Mouse (Mus musculus) hindlimb bud, embryonic 11.5 days (tissue): ENCODE measurements at regions not wholly inside any gene's neighbourhood (a gene's known extent, or its start where the extent isn't known, plus 50 kb on each side); places are given as distances from the start of the nearest gene placed in this dataset.
"Not testable (repeated sequence)": the region's sequence is repeated elsewhere in the genome, so short reads cannot be mapped to it uniquely, and the experiment has no call there.

Experiments used
- DNase-seq: peaks from one replicate; pipeline ENCODE4 v3.0.0-alpha.2; 2012; ENCODE audit warnings: low read depth, low spot score; ENCODE audit errors: extremely low spot score

DNA sequence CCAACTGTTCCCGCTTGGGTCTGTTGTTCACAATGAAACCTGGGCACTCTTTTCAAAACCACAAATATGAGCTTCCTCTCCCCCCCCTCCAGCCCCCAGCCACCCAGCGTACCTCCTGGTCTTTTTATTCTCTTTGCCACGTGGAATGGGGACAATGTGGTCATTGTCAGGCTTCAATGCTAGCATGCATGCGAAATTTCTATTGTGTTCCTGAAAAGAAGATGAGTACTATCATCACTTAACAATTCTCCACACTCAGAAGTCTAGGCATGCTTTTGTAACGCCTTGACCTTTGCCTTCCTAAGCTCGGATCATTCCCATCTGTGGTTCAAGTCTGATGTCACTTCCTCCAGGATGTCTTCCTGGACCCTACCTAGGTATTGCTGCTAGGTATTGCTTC is 202.2 kb downstream of the Trim29 start:
- no peak for DNase-seq

DNA sequence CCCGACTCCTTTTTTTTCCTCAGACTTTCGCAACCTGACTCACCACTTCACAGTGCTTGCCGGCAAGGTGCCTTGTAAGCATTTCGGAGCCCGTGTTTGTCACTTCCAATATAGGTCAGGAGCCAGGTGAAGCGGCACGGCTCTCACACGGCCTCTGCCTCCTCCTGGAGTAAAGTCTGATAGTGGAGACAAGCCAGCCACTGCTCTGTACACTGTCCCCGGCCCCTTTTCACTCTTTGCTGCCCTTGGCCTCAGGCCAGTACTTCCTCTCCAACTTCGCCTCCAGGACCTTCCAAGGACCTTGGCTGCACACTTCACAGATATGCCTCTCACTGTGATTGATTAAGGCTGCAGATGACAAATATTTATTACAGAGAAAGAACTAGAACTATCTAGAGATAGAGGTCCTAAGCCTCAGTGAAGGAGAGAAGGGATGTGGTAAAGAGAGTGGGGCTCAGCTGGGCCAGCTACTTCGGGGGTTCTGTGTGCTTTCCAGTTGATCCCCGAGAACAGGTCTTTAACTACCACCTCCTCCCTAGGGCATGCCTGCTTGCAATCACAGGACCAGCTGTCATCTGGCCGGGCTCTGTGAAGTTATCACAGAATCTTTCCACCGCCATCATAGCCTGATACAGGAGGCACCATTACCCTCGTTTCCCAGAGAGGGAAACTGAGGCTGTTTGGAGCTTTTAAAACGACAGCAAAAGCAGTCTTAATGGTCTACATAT is 204.2 kb downstream of the Trim29 start:
- no peak for DNase-seq

DNA sequence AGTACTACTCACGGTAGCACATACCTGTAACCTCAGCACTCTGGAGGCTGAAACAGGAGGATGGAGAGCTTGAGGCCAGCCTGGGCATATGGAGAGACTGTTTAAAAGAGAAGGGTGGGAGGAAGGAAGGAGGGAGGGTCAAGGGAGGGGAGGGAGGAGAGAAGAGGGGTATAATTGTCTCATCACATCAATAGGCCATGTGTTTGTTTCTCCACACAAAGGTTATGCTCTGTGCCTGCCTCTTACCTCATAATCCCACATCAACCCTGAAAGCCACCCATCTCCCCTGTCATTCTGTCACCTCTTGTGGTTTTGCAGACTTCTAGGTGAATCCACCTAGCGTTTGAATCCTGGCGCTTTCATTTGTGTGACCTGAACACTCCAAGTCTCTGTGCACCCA is 210.3 kb downstream of the Trim29 start:
- DNase-seq, result no peak

DNA sequence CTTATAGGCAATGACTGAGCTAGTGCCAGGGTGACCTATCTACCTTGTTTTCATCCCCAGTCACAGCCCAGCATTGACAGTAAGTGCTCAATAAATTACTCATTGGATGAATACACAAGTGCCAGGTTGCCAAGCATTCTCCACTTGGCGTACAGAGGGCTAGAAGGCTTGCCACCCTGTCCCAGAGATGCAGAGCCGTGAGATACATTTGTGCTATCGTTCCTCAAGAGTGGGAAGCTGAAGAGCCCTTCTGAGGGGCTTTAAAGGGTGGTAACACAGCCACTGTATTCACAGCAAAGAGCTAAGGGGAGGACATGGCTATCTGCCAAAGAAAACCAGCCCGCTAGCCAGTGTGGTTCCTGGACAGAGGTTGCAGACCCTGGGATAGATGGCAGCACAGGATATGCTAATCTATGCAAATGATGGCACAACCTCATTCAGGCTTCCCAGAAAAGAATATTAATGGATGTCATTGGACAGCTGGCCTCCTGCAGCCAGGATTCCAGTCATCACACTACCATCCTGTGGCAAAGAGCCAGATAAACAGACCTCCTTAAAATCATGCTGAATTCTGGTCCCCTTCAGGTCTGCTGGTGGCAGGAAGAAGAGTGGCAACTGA is 214.4 kb downstream of the Trim29 start:
- DNase-seq, result no peak

DNA sequence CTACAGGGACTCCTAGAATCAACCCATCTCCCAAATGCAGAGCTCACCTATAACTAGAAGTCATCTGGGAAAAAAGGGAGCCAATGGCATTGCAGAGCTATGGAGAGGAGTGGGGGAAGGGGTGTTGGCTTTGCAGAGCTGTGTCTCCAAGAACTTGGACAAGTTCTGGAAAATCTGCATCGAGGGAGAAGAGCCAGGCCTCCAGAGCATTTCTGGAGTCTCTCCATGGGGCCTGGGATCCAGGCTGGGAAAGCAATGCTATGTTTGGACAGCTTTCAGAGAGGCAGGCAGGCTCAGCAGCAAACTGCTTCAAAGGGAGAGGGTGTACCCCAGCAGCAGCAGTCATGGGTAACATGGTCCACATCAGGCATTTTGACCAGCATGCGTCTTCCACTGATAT is 211.6 kb upstream of the Nectin1 start:
- no peak for DNase-seq

DNA sequence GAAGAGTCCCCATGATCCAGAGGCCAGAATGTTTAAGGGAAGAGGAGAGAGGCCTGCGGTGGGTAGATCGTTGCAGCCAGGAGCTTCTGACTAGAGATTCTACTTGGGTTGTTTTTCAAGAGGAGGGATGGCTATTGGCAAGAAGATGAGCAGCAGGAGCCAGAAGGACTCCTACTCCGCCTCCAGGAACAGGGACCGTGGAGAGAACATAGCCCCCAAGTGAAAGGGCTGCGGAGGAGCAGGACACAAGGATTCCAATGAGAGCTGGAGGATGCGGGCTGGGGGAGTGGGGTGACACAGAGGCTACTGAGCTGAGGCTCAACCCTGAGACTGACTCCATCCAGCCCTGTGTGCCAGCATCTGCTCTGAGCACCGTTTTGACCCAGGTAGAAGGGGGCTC is 207.8 kb upstream of the Nectin1 start:
- DNase-seq, result no peak

- no peak for DNase-seq
Measured at GRCm38 (mm10) chr9:43537121-43537520, 206.7 kb upstream of the Nectin1 start.

DNA sequence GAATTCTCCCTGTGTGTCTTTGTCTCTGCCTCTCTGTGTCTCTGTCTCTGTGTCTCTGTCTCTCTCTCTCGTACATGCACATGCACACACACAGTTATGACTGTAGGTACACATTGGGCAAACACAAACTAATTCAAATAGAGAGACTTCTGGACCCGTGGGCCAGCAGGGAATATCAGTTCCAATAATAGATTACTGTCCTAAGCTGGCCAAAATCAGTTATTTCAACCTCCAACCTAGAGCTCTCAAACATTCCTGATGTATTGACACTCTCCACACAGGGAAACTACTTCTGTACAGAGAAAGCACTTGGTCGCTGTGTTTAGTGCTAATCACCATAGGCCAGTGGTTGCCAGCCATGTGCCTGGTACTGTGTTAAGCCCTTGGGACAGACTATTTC is 203.7 kb upstream of the Nectin1 start:
- no peak for DNase-seq

- DNase-seq, result no peak
Measured at GRCm38 (mm10) chr9:43541234-43541633, 202.6 kb upstream of the Nectin1 start.

DNA sequence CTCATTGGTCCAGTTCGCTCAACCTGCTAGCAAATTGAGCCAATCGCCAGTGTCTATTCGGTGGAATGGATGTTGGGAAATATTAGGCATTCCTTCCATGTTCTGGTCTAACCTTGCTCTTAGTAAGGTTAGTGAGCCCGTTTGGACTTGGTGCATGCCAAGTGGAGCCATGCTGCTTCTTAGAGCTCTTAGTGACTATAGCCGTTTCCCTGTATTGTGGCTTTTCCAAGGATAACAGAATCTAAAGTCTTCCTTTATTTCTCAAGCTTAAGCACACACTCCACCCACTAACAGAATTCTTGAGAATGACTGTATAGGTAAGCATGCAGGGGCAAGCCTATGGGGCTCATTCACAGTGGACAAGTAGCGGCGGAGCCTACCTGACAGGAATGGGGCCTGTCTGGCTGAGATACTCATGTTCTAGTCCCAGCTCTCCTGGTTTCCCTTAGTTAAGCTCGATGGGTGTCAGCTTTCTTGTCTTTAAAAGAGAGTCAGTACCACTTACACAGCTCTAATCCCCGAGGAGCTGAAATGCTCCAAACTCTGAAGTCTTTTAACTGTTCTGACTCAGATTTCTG is 201.6 kb upstream of the Nectin1 start:
- no peak for DNase-seq

DNA sequence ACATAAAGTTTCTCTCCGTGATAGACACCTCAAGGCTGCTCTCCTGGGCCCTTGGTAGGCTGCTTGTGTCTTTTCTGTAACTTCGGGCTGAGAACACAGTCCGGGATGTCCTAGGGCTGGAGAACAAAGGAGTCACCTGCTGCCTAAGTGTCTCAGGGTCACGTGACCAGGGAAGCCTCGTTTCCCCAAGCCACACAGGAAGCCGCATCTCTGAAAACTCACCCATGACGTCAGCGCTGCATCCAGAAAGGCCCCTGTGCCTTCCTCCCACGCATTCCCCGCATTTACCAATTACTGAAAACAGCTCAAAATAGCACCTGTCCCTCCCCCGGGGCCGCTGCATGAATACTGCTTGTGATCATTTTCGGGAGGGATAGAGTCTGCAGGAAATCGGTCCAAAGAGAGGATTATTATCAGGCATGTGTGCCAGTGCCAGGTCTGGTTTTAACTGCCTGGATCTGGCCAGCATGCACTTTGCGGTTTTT is 198.7 kb upstream of the Nectin1 start:
- DNase-seq, result no peak

DNA sequence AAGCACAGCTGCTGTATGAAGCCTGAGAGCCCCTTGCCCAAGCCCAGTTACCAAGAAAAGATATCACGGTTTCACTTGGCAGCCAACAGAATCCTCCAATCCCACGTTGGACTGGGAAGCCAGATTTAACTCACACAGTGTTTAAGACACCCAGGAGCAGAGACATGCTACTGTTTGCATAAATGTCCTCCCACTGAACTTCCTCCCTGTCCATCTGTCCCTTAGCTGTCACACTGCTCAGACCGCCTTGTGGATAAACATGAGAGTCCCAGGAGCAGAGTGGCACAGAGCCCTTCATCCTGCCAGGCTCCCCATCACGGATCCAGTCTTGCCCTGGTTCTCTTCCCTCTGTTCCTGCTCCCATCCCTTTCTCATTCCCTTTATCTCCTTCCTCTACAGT is 194.9 kb upstream of the Nectin1 start:
- no peak for DNase-seq

DNA sequence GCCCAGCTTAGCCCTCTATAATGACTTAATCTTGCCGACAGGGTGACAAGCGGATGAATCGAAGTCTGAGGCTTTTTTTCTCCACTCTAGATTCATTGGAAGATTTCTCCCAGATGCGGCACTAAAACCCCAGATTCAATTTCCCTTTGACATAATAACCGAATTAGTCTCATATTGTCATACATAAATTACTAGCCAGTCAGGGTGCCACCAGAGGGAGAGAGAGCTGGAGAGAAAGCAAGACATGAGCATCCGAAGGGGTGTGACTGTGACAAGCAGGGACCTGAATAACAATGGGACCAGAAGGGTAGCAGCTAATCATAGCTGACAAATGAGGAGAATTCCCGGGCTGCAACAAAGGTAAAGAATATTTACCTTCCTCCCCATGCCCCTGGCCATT is 194.5 kb upstream of the Nectin1 start:
- no peak for DNase-seq

DNA sequence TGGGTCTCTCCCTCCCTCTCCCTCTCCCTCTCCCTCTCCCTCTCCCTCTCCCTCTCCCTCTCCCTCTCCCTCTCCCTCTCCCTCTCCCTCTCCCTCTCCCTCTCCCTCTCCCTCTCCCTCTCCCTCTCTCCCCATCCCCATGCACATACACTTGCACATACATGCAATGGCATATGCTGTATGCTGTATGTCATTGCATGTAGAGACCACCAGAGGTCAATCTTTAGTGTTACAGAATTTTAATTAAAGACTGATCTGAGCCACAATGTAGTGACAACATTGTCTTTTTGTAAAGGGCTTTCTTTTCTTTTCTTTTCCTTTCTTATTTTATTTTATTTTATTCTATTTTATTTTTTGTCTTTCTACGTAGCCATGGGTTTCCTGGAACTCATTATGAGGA is 191.0 kb upstream of the Nectin1 start:
- not testable (repeated sequence) for DNase-seq

DNA sequence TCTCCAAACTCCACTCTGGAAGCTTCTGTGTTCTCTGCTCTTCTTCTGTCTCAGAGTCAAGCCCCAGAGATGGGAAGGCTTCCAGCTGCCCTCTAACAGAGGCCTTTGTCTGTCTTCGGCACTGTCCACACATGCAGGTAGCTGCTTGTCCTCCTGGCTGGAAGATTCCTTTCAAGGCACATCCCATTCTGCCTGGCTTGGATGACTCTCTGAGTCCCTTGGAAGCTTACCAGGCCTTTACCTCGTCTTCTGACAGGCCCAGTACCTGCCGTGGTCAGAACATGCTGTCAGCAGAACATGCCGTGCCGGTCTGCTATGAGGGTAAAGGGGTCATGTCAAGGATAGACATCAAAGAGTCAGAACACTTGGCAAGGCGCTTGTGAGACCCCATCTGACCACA is 181.8 kb upstream of the Nectin1 start:
- no peak for DNase-seq

GRCm38 (mm10) chr9:43564239-43564906 is 179.4 kb upstream of the Nectin1 start:
- DNase-seq, result no peak

DNA sequence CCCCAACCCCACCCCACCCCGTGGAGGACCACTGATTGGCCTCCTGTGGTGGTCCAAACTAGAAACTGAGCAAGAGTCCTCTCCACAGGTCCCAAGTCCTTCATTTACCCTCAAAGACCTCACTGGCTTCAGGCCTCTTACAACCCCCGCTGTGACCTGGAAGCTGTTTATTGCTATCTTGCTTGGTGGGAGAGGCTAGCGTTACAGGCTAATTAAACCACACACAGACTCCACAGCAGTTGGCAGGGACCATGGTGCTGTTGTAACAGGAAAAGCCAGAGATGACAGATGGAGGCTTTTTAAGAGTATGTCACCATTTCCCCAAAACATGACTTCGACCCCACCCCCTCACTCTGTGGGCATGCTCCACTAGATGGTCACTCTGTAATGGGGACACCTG is 174.9 kb upstream of the Nectin1 start:
- no peak for DNase-seq

DNA sequence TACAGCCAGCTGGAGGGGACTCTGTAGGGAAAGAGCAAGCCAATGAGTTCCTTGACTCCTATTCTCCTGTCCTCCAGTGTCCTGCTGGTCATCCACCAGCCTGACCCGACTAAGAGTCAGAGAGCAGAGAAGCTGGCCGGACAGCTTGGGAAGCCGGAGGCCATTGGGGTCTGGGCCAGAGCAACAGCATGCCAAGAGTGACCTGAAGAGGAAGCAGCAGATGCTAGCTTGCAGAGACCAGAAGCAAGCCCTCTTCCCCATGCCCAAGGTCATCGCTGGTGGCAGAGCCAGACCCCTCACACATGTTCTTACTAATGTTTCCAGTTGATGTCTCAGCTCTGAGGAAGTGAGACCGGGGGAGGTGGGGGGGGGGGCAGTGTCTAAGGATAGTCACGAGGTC is 172.7 kb upstream of the Nectin1 start:
- DNase-seq, result no peak

- DNase-seq, result no peak
Measured at GRCm38 (mm10) chr9:43575659-43576058, 168.1 kb upstream of the Nectin1 start.

GRCm38 (mm10) chr9:43580653-43581052 is 163.1 kb upstream of the Nectin1 start:
- no peak for DNase-seq

DNA sequence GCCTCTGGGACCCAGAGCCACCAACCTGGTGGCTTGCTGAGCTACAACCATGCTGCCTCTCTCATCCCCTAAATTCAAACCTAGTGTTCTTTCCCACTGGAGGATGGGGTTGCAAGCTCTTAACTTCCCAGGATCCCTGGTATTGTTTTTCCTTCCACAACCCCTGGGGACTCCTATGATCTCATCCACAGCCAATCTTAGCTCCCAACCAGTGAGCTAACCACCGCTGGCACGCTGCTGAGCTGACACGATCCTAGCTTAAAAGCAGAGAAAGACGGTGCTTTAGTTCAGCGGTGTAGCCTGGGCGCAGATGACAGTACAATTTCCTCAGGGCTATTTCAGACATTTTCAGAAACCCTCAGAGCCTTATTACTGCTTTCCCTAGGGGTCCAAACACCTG is 158.2 kb upstream of the Nectin1 start:
- DNase-seq, result no peak

- no peak for DNase-seq
Measured at GRCm38 (mm10) chr9:43593236-43593635, 150.5 kb upstream of the Nectin1 start.
